Mouse (Mus musculus): ENCODE measurements around the gene Tcf23.

GRCm38 (mm10) chr5:30926073-30926472 is 42.4 kb upstream of the Tcf23 start:
- no peak for TF ChIP-seq POLR2A (IDR thresholded peaks at IDR 0.05; ENCODE audit: control insufficient read depth, low read depth, low read length)
- TF ChIP-seq CTCF (IDR thresholded peaks at IDR 0.05; ENCODE audit: control insufficient read depth, insufficient read depth, insufficient replicate concordance, low read depth, low read length), result no peak
